In the genomic region with DNA sequence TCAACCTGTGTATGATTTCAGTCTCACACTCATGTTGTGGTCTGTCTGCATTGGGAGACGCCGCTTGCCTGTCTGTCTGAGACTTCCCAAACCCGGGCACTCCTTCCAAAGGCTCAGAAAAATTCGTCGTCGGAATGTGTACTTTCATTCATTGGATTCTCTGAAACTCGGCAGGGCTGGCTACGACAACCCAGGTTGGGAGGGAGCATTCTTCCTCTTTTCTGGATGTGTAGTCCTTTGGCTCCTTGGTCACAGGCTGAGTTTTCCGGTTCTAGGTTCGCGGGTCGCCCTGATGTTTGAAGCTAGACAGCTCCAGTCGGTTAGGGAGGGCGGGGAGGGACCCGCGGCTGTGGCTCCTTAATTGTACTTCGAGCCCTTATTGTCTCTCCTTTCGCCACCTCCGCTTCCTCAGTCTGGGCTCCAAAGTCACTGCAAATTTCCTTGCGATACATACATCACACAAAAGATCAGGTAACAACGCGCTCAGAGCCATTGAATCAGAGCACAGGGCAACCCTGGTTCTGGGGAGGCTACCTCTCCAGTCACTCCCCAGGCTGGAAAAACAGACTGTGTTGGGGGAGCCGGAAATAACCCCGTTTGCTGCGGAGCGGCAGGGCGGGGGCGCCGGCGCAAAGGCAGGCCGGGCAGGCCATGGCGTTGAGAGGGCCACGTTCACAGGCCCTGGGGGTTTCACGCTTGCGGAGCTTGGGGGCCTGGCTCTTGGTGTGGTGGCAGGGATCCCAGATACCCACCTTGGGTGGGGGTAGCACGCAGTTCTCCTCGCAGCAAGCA, we compare ENCODE assay signal across 8 mouse cellular contexts. TPM values are rescaled to one million over a fixed set of nuclear protein-coding genes. Genes with fewer than 3 reads are reported as not detected.
DNase-seq lines count a peak whose midpoint lies in the region; ATAC-seq and TF ChIP-seq lines count a peak whose summit lies in the region.

No protein-coding gene starts in this region.

- peak overlapping the region; percentile 20; the same call in 1 of the 2 replicates for H3K4me3 ChIP-seq in liver, adult 2 months (ENCODE audit: insufficient read depth, low read depth, low read length)
- peak overlapping the region; percentile 73 for H3K4me3 ChIP-seq in G1E (ENCODE audit: low read depth, low read length)

- H3K4me1 ChIP-seq in liver, adult 2 months (ENCODE audit: control insufficient read depth, insufficient read depth, low read length) = no peaks in the 10 kb centered on the region
- peaks cover 71% of the 10 kb centered on the region for H3K4me1 ChIP-seq in G1E (ENCODE audit: insufficient read depth, low read depth, low read length)

- no peak for TF ChIP-seq POLR2A in liver, adult 2 months (IDR thresholded peaks at IDR 0.05; ENCODE audit: extremely low read depth, insufficient read depth, low read length)

- H3K9me3 ChIP-seq in G1E (replicated peaks) = no peaks in the 10 kb centered on the region

- H3K36me3 ChIP-seq in liver, adult 2 months (ENCODE audit: control insufficient read depth, insufficient read depth, low read length) = no peaks in the 10 kb centered on the region
- no peaks in the 10 kb centered on the region for H3K36me3 ChIP-seq in G1E (replicated peaks)

- TF ChIP-seq CTCF in liver, adult 2 months (IDR thresholded peaks at IDR 0.05; ENCODE audit: low read depth, low read length) = no peak
- no peak for TF ChIP-seq CTCF in G1E (IDR thresholded peaks at IDR 0.05; ENCODE audit: low read depth, low read length)

- H3K9ac ChIP-seq in liver, adult 2 months (ENCODE audit: low read depth, low read length) = no peak overlapping the region

- ATAC-seq in G1E (ENCODE audit: extremely low read depth, insufficient number of reproducible peaks, low FRiP score, poor library complexity, severe bottlenecking) = no peak

- no peak overlapping the region for H3K27ac ChIP-seq in liver, adult 2 months (replicated peaks; ENCODE audit: insufficient read depth, low read depth, low read length)

- H3K27me3 ChIP-seq in liver, adult 2 months (ENCODE audit: control insufficient read depth, insufficient read depth, low read length) = peaks cover 40% of the 10 kb centered on the region
- peaks cover 45% of the 10 kb centered on the region for H3K27me3 ChIP-seq in G1E (ENCODE audit: insufficient read depth, low read length)

- no peaks in the 10 kb centered on the region for H3K79me2 ChIP-seq in liver, adult 2 months (ENCODE audit: control insufficient read depth, insufficient read depth, low read length)

- WGBS in liver, adult 2 months = 4% methylated on average over 37 of the region's 37 CpGs

- DNase-seq in liver, adult 2 months (ENCODE audit: extremely low read depth, low read depth, low spot score) = no peak
- DNase-seq in liver (no peak), G1E (ENCODE audit: low spot score) (peak; percentile 73)
- peak; percentile 50 for DNase-seq in induced T-regulatory cell, adult 2 months (ENCODE audit: low read depth)
- DNase-seq in naive thymus-derived CD4-positive, alpha-beta T cell, adult 2 months (ENCODE audit: low read depth) = peak; percentile 46
- DNase-seq in cerebellum, postnatal 25 days = no peak
- no peak for DNase-seq in thymus, postnatal 14 days
- DNase-seq in right cerebral cortex, adult 18-20 months = no peak

RNA-seq across cellular contexts. Expression of a gene that starts 0.6 kb away (rescaled TPM):
- total RNA-seq in liver, adult 2 months (2014; rRNA removed) = not detected in 2 replicates
- polyA plus RNA-seq in liver, adult 2 months (2012; rRNA removed) = not detected in 2 replicates
- total RNA-seq in G1E (2014; fragmentation: Nextera tagmentation) (5.0 and 7.9 TPM in 2 replicates), G1E (2017) (3.3 and 3.9 TPM in 2 replicates)
- 9.8 and 12.0 TPM in 2 replicates for polyA plus RNA-seq in G1E (2012)

RNA-seq across cellular contexts. Expression of a gene that starts 9.6 kb away (rescaled TPM):
- total RNA-seq in liver, adult 2 months (2014; rRNA removed) = under 0.01 TPM in 1 of 2 replicates, not detected in the other
- not detected in 2 replicates for polyA plus RNA-seq in liver, adult 2 months (2012; rRNA removed)
- total RNA-seq in G1E (2014; fragmentation: Nextera tagmentation) (9.9 and 19.8 TPM in 2 replicates), G1E (2017) (7.6 and 9.1 TPM in 2 replicates)
- 11.4 and 12.4 TPM in 2 replicates for polyA plus RNA-seq in G1E (2012)

RNA-seq across cellular contexts. Expression of a gene that starts 10.2 kb away (rescaled TPM):
- total RNA-seq in liver, adult 2 months (2014; rRNA removed) = not detected in 2 replicates
- not detected in 2 replicates for polyA plus RNA-seq in liver, adult 2 months (2012; rRNA removed)
- total RNA-seq in G1E (2014; fragmentation: Nextera tagmentation) (0.60 TPM in 1 of 2 replicates, not detected in the other), G1E (2017) (0.12 and 0.16 TPM in 2 replicates)
- polyA plus RNA-seq in G1E (2012) = 0.08 and 0.16 TPM in 2 replicates

RNA-seq across cellular contexts. Expression of a gene that starts 13.6 kb away (rescaled TPM):
- not detected in 2 replicates for total RNA-seq in liver, adult 2 months (2014; rRNA removed)
- not detected in 2 replicates for polyA plus RNA-seq in liver, adult 2 months (2012; rRNA removed)
- 21.1 and 26.6 TPM in 2 replicates for total RNA-seq in G1E (2014; fragmentation: Nextera tagmentation)
- 2.0 and 2.7 TPM in 2 replicates for total RNA-seq in G1E (2017)
- 10.1 and 12.2 TPM in 2 replicates for polyA plus RNA-seq in G1E (2012)

RNA-seq across cellular contexts. Expression of a gene that starts 21.2 kb away (rescaled TPM):
- total RNA-seq in liver, adult 2 months (2014; rRNA removed) = not detected in 2 replicates
- polyA plus RNA-seq in liver, adult 2 months (2012; rRNA removed) = not detected in 2 replicates
- total RNA-seq in G1E (2014; fragmentation: Nextera tagmentation) = 16.3 and 37.1 TPM in 2 replicates
- total RNA-seq in G1E (2017) = 8.6 and 12.0 TPM in 2 replicates
- polyA plus RNA-seq in G1E (2012) = 27.1 and 28.6 TPM in 2 replicates

Comparison
In these comparisons a context has a peak if more than half of its experiments do, and no peak if none do; other contexts are left out.
1. DNase-seq: peak in G1E (single experiment), induced T-regulatory cell, adult 2 months (single experiment) and naive thymus-derived CD4-positive, alpha-beta T cell, adult 2 months (single experiment); none in liver, adult 2 months (single experiment), liver (single experiment), cerebellum, postnatal 25 days (0 of 2), thymus, postnatal 14 days (single experiment) and right cerebral cortex, adult 18-20 months (single experiment).